Mouse (Mus musculus) heart, embryonic 12.5 days (tissue): ENCODE results near the gene Zdhhc13. TPM values are rescaled to one million over a fixed set of nuclear protein-coding genes. Genes with fewer than 3 reads are reported as not detected.

ENCODE experiments used
- ATAC-seq: fragments of 200-750 bp; cut with Nextera tagmentation; 2 replicates; pipeline ENCODE4 v1.8.0; 2017; ENCODE audit warnings: moderate TSS enrichment, moderate library complexity; ENCODE audit not compliant: insufficient number of reproducible peaks, low FRiP score
- H3K27ac ChIP-seq: fragments of 300-500 bp; sonication (generic); 2 replicates; pipeline ENCODE4 v1.5.1; 2016; ENCODE audit warnings: mild to moderate bottlenecking, moderate library complexity; ENCODE audit not compliant: poor library complexity, severe bottlenecking
- H3K27me3 ChIP-seq: fragments of 300-500 bp; sonication (generic); replicated peaks from 2 replicates; pipeline ENCODE4 v1.6.1; 2016; ENCODE audit warnings: mild to moderate bottlenecking, moderate library complexity
- H3K36me3 ChIP-seq: fragments of 300-500 bp; sonication (generic); 2 replicates; pipeline ENCODE4 v1.6.1; 2016; ENCODE audit warnings: mild to moderate bottlenecking, moderate library complexity
- H3K4me1 ChIP-seq: fragments of 300-500 bp; sonication (generic); replicated peaks from 2 replicates; pipeline ENCODE4 v1.6.1; 2016; ENCODE audit warnings: mild to moderate bottlenecking
- H3K4me2 ChIP-seq: fragments of 300-500 bp; sonication (generic); 2 replicates; pipeline ENCODE4 v1.6.1; 2016; ENCODE audit warnings: mild to moderate bottlenecking, moderate library complexity
- H3K4me3 ChIP-seq: fragments of 300-500 bp; sonication (generic); 2 replicates; pipeline ENCODE4 v1.5.1; 2016; ENCODE audit warnings: mild to moderate bottlenecking
- H3K9ac ChIP-seq: fragments of 300-500 bp; sonication (generic); 2 replicates; pipeline ENCODE4 v1.6.1; 2016; ENCODE audit warnings: mild to moderate bottlenecking, moderate library complexity
- H3K9me3 ChIP-seq: fragments of 300-500 bp; sonication (generic); replicated peaks from 2 replicates; pipeline ENCODE4 v1.6.1; 2016; ENCODE audit warnings: mild to moderate bottlenecking, moderate library complexity
- WGBS: fragments of 180-500 bp; shearing (Covaris S2); methylation state at CpG from one replicate; pipeline ENCODE4 v1.1.7; 2016; 5-methylcytosine and 5-hydroxymethylcytosine counted together
- polyA plus RNA-seq: library from polyadenylated mRNA; unstranded; fragments of >200 nt; fragmentation: Nextera tagmentation; extraction: Ambion mirVana; gene quantifications from 2 replicates; pipeline ENCODE4 v1.2.1, GENCODE M21; 2016

Zdhhc13 gene
- polyA plus RNA-seq, 1 experiment from 2014 or later = 36.1 TPM

DNA sequence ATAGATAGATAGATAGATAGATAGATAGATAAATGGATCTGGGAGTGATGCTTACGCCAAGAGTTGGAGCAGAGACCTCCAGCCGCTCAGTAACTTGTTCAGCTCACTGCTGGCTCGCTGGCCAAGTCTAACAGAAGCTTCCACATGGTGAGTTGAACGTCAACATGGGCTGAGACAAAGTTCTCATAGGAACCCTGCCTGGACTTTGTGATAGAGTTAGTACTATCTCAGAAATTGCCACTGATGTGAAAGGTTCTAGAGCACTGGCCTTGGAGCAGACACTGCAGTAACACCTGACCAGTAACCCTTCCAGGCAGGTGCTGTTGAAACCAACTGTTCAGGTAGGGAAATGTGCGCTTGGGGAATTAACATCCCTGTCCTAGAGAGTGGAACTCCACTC lies 54.7 kb downstream of the Zdhhc13 start:
- no peak for ATAC-seq
- Histone ChIP-seq H3K27ac (peak overlapping the region; percentile 68), H3K9ac (0 out of 2 replicates have a peak overlapping the region, but pooled peaks have one; percentile 18), H3K36me3 (peaks cover 13% of the 10 kb centered on the region), H3K4me3 (no peak overlapping the region), H3K27me3 (no peaks in the 10 kb centered on the region), H3K4me2 (peak overlapping the region; percentile 77), H3K4me1 (peaks cover 68% of the 10 kb centered on the region), H3K9me3 (no peaks in the 10 kb centered on the region)
- 80% methylated on average over 5 of the region's 5 CpGs for WGBS

DNA sequence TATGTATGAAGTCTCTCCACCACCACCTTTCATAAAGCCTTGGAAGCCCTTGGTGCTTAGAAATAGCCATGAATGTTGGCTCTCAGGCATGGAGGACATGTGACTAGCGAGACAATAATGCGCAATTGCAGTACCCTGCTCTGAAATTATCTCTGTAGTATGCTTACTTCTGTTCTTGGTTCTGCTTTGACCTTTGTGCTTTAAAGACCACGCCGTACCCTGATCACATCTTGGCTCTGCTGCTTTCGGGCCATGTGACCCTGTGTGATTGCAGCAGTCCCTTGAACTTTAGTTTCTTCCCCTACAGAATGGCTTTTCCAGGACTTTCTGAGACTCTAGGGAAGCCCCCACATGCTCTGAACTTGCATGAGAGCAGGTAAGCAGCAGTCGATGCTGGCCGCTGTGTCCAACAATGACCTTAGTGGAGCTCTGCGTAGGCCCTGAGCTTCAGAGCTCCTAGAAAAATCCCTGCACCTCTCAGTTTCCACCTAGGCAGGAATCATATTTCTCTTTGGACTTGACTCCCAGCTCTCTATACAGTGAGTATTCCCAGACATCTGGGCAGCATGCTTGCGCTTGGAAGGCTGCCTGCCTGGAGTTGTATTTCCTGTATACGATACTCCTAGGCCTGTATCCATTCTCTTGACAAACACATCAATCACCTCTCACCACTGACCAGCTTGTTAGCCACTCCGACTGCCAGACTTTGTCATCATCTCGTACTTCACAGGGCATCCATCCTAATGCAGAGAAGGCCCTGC lies 56.6 kb downstream of the Zdhhc13 start:
- Histone ChIP-seq H3K4me1 (peaks cover 54% of the 10 kb centered on the region), H3K4me3 (peak overlapping the region; percentile 56), H3K27ac (peak overlapping the region; percentile 91), H3K27me3 (no peaks in the 10 kb centered on the region), H3K36me3 (peaks cover 4% of the 10 kb centered on the region; the same call in 1 of the 2 replicates), H3K9me3 (no peaks in the 10 kb centered on the region), H3K9ac (peak overlapping the region; percentile 80), H3K4me2 (peak overlapping the region; percentile 77)
- 48% methylated on average over 12 of the region's 12 CpGs for WGBS
- no peak for ATAC-seq

DNA sequence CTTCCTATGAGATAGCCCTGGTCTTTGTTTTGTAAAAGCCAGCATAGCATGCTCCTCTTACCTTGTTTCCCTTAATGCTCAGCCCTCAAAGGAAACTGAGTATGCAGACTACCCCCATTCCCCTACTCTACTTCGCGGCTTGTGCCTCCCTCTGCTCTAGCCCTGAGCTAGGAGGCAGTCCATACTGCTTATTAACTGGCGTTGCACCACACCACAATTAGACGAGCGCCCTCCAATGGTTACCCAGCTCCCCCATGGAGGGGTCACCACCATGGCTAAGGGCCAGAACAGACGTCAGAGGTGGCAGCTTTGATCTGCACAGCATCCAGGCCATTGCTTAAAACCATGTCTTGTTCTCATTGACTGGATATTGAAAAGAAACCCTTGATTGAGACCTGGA lies 58.0 kb downstream of the Zdhhc13 start:
- WGBS = 43% methylated on average over 6 of the region's 6 CpGs
- ATAC-seq = 0 out of 2 replicates have a peak, but pooled peaks have one; percentile 40

DNA sequence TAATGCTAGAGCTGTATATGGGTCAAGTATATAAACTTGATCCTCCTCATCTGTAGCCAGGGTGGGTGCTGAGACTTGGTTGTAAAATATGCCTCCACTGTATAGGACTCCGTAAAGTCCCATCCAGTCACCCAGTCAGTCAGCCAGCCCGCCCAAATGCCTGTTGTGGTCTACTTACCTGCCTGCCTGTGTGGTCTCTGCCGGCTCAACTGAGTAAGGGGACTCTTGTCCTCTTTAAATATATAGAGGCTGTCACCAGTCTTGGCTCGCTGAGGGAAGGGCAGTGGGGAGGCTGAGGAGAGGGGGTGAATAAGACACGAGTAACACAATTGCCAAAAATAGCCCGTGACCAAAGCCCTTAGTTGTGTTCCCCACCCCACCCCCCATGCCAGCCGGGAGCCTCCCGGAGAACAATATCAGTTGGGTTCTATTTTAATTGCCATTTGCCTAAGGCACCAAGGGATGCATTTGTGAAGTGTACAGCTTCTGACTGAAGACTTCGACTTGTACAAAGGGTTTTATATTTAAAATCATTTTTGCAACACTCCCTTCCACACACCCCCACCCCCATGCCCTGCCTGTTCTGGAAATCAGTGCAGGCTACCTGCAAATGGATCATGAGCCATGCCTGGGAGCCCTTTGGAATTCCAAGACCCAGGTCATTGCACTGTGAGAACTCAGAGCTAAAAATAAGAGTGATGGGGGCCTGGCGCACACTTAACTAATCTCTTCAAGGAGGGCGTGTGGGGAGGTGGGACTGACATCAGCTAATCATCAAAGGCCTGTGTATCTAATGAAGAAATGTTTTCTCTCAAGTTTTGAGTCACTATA lies 59.2 kb downstream of the Zdhhc13 start, which contains the start of gene Csrp3:
Csrp3 (minus strand) TSS at position 214 of the 831 bp plus-strand sequence.
- peak; percentile 79 for ATAC-seq
- H3K4me2 ChIP-seq = peak within 1 kb of the TSS; percentile 77
- no peaks in the 10 kb centered on the region for H3K9me3 ChIP-seq

More for the DNA sequence above, 58.0 kb downstream of the Zdhhc13 start:
- Histone ChIP-seq H3K27me3 (no peaks in the 10 kb centered on the region), H3K9ac (peak overlapping the region; percentile 80), H3K27ac (peak overlapping the region; percentile 91), H3K36me3 (peaks cover 4% of the 10 kb centered on the region; the same call in 1 of the 2 replicates), H3K4me1 (peaks cover 52% of the 10 kb centered on the region), H3K9me3 (no peaks in the 10 kb centered on the region), H3K4me2 (peak overlapping the region; percentile 77), H3K4me3 (peak overlapping the region; percentile 56)

DNA sequence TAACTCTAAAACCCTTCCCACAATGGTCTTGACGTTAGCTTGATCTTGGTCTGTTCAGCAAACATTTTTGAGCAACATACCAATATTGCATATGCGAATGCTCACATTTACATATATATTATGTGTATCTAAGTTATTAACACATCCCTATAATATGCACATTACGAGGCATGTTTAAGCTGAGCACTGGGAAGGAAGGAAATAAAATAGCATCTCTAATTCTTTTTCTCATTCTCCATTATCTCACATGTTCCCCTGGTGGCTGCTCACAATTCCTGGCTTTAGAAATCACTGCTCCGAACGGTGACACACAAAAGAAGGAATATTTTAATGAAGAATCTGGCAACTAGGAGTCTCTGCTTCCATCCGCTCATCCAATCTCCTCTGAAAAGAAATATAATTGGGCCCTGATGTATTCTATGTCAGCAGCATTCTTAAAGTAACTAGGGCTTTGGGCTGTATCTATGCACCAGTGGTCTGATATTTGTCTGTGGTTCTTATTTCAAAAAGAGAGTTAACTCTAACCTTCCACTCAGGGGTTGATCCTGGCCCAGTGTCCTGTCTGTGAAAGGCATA lies 62.8 kb downstream of the Zdhhc13 start:
- Histone ChIP-seq H3K4me2 (no peak overlapping the region), H3K4me1 (peaks cover 38% of the 10 kb centered on the region), H3K27me3 (no peaks in the 10 kb centered on the region), H3K36me3 (no peaks in the 10 kb centered on the region), H3K9ac (no peak overlapping the region), H3K9me3 (no peaks in the 10 kb centered on the region), H3K4me3 (no peak overlapping the region), H3K27ac (peak overlapping the region; percentile 43; the same call in 1 of the 2 replicates)
- WGBS = 76% methylated on average over 6 of the region's 6 CpGs
- ATAC-seq = no peak

More for the DNA sequence above, 59.2 kb downstream of the Zdhhc13 start, which contains the start of gene Csrp3:
- Histone ChIP-seq H3K4me1 (peaks cover 47% of the 10 kb centered on the region), H3K27me3 (no peaks in the 10 kb centered on the region), H3K36me3 (peaks cover 4% of the 10 kb centered on the region; the same call in 1 of the 2 replicates), H3K27ac (peak within 1 kb of the TSS; percentile 91), H3K9ac (peak within 1 kb of the TSS; percentile 80), H3K4me3 (peak within 1 kb of the TSS; percentile 56)
- WGBS = 21% methylated on average over 11 of the region's 11 CpGs

DNA sequence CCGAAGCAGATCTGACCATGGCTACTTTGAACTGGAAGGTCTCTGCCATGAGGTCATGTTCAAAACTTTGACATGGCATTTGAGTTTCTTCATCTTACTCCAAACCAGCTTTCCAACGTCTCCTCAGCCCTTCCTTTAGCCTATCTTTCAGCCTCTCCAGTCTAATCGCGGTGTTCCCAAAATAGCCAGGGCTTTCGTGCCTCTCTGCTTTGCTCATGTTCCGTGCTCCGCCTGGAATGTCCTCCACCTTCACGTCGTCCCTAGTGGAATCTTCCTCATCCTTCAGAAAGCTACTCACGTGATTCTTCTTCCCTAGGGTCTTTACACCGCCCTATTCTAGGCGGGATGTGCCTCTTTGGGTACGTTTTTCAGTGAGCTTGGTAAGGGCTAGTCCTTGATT lies 64.7 kb downstream of the Zdhhc13 start:
- Histone ChIP-seq H3K9me3 (no peaks in the 10 kb centered on the region), H3K27ac (peak overlapping the region; percentile 83), H3K4me1 (peaks cover 36% of the 10 kb centered on the region), H3K27me3 (no peaks in the 10 kb centered on the region), H3K36me3 (no peaks in the 10 kb centered on the region), H3K4me2 (peak overlapping the region; percentile 25; the same call in 1 of the 2 replicates), H3K4me3 (no peak overlapping the region), H3K9ac (no peak overlapping the region)
- peak; percentile 69 for ATAC-seq
- WGBS = 32% methylated on average over 13 of the region's 13 CpGs

DNA sequence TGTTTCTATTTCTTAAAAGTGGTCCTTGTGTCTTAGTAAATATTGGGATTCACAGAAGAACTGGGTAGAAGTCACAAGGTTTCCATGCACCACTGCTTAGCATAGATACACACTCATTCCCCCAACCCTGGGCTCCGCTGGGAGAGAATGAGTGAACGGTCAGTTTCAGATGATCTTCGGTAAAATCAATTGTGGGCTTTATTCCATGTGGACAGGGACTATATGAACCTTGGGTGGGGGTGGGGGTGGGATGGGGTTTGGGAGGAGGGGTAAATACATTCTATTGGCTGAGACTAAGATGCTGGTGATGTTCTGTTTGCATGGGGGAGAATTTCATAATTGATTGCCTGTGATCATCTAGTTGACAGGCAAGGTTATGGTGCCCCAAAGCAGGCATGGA lies 66.7 kb downstream of the Zdhhc13 start:
- H3K9ac ChIP-seq = no peak overlapping the region
- no peak for ATAC-seq
- no peaks in the 10 kb centered on the region for H3K27me3 ChIP-seq
- H3K4me1 ChIP-seq = peaks cover 31% of the 10 kb centered on the region
- no peak overlapping the region for H3K27ac ChIP-seq
- 89% methylated on average over 3 of the region's 3 CpGs for WGBS
- H3K4me2 ChIP-seq = no peak overlapping the region
- no peak overlapping the region for H3K4me3 ChIP-seq
- H3K9me3 ChIP-seq = no peaks in the 10 kb centered on the region
- no peaks in the 10 kb centered on the region for H3K36me3 ChIP-seq

DNA sequence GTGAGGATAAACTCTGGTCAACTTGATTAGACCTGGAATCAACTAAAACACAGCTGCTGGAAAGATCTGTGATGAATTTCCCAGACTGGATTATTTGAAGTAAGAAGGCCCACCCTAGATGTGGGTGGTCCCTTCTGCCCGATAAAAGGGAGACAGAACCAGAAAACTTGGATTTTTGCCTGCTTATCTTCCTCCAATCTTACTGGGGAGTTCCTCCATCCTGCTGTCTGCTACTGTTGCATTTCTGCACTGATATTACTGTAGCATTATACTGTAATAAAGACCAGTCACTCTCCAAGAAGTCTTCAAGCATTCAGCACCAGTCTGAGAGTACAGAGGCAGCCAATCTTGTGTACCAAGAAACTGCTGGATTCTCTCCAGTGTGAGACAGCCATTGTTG lies 69.5 kb downstream of the Zdhhc13 start:
- ATAC-seq = no peak
- WGBS = 53% methylated on average over 1 of the region's 1 CpGs
- Histone ChIP-seq H3K27me3 (no peaks in the 10 kb centered on the region), H3K27ac (no peak overlapping the region), H3K4me2 (no peak overlapping the region), H3K9ac (no peak overlapping the region), H3K9me3 (no peaks in the 10 kb centered on the region), H3K4me1 (peaks cover 23% of the 10 kb centered on the region), H3K4me3 (no peak overlapping the region), H3K36me3 (no peaks in the 10 kb centered on the region)

DNA sequence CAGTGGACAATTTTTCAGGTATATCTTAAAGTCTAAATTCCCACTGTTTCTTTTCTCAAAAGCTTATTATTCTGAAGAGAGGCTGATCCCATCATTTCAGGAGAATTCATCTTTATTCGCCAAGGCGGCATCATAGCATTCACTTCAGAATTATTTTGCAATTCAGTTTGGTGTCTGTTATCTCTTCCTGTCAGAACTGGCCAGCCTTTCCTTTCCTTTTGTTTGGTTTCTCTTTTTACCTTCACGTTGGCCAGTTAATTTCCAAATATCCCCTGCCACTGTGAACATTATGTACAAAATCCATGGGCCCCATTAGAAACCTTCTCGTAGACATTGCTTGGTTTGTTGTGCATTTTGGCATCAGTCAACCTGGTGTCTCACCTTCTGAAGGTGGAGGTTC lies 70.6 kb downstream of the Zdhhc13 start:
- no peak for ATAC-seq
- Histone ChIP-seq H3K9ac (no peak overlapping the region), H3K4me2 (no peak overlapping the region), H3K4me1 (peaks cover 21% of the 10 kb centered on the region), H3K36me3 (no peaks in the 10 kb centered on the region), H3K4me3 (no peak overlapping the region), H3K9me3 (no peaks in the 10 kb centered on the region), H3K27ac (no peak overlapping the region), H3K27me3 (no peaks in the 10 kb centered on the region)
- 74% methylated on average over 4 of the region's 4 CpGs for WGBS

DNA sequence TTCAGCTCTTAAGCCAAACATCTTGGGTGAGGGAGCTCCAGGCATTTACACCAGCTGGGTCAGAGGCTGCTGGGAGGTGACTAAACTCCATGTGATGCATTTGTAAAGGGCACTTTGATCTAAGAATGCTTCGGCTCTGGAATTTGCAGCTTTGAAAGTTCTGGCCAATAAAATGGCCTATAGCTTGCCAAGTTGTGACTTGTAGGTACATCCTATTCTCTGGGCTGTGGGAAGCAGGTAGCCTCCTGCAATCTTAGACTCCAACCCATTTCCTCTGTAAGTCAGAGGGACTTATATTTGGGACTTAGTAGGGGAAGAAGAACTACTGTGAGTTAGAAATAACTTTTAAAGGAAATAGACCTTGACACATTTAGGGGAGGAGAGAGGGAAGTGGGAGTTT lies 72.1 kb downstream of the Zdhhc13 start:
- no peak for ATAC-seq
- H3K4me2 ChIP-seq = no peak overlapping the region
- no peaks in the 10 kb centered on the region for H3K9me3 ChIP-seq
- H3K36me3 ChIP-seq = peaks cover 12% of the 10 kb centered on the region
- 68% methylated on average over 1 of the region's 1 CpGs for WGBS
- H3K27ac ChIP-seq = no peak overlapping the region
- H3K4me3 ChIP-seq = no peak overlapping the region
- peaks cover 21% of the 10 kb centered on the region for H3K4me1 ChIP-seq
- no peak overlapping the region for H3K9ac ChIP-seq
- H3K27me3 ChIP-seq = no peaks in the 10 kb centered on the region

DNA sequence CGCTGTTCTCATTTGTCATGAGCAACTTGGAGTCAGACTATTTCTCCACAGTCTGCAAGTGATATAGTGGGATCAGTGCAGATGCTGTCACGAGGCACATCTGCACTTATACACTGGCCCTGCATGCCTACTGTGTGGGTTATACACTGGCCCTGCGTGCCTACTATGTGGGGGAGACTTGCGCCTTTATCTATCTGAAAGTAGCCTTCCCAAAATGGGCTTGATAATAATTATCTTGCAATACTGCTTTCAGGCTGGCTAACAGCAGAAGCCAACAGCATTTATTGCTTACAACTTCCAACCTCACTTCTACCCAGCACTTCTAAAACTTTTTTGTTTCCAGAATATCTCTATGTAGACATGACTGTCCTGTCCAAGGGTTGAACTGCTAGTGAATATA lies 73.0 kb downstream of the Zdhhc13 start:
- H3K27me3 ChIP-seq = no peaks in the 10 kb centered on the region
- peaks cover 14% of the 10 kb centered on the region for H3K4me1 ChIP-seq
- no peak for ATAC-seq
- H3K9me3 ChIP-seq = no peaks in the 10 kb centered on the region
- H3K36me3 ChIP-seq = peaks cover 18% of the 10 kb centered on the region
- WGBS = 88% methylated on average over 4 of the region's 4 CpGs
- H3K27ac ChIP-seq = no peak overlapping the region
- H3K4me3 ChIP-seq = no peak overlapping the region
- H3K4me2 ChIP-seq = no peak overlapping the region
- H3K9ac ChIP-seq = no peak overlapping the region
